Mouse (Mus musculus): Measurements from ENCODE around the gene Gm43552.

DNA sequence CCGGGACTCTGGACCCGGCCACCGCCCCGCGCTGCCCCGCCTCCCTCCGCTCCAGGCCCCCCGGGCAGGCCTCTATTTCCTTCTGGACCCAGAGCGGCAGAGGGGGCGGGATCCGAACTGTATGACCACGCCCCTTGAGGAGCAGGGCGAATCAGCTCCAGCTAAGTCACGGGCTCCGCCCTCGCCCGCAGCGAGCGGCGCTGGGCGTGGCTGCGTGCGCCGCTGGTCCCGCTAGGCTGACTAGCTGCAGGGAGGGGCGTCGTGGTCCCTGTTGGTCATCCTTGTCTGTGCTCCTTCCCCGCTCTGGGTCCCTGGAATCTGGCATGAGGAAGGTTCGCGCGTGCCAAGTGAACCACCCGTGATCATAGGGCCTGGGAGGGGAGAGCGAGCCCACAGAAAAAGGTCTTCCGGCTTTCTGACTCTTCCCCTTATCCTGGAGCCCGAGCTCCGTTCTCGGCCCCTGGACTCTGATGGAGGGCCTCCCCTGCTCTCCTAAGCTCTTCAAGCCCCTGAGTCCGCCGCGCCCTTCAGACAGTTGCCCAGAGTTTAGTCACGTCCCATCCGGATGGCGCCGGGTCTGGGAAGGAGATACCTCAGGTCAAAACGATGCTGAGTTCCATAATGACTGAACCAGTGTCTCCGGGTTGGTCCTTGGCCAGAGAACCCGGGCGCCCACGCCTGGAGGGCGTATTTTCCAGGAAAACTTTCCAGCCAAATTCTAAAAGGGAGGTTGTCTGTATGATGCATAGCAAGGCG, 56.6 kb downstream of the Gm43552 start, which contains the start of gene Ugdh:
- TF ChIP-seq CTCF (IDR thresholded peaks at IDR 0.05), result peak; percentile 7; the same call in 1 of the 2 replicates
- peak; percentile 24; the same call in 1 of the 2 replicates for TF ChIP-seq EP300 (IDR thresholded peaks at IDR 0.05)
